Mouse (Mus musculus) liver, embryonic 14.5 days (tissue): Measurements from ENCODE around the gene Gm9913.

Experiments
- CTCF ChIP-seq: IDR thresholded peaks from 2 replicates; pipeline ENCODE4 v1.5.1; 2016; ENCODE audit warnings: antibody characterized with exemption, low read depth, control low read depth
- EP300 ChIP-seq: IDR thresholded peaks from 2 replicates; pipeline ENCODE4 v1.6.1; 2016; ENCODE audit warnings: antibody characterized with exemption, low read depth

DNA sequence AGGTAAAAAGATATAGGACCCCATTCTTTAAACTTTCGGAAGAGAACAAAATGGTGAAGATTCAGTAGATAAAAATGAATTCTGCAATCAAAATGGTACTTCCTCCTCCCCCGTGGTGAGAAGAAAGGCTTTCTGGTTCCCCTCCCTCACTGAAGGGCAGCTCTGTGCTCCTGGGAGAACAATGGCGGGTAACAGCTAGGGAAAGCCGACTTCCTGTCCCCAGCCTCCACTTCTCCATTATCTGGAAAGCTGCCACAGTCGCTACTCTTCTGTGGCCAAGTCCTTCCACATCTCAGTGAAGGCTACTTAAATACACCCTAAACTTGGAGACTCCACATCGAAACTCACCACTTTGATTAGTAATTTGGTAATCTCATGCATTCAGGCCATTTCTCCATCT lies 40.9 kb upstream of the Gm9913 start:
- TF ChIP-seq CTCF (no peak), EP300 (no peak)
